Mouse (Mus musculus): ENCODE measurements around the gene Higd1b. TPM values are rescaled to one million over a fixed set of nuclear protein-coding genes. Genes with fewer than 3 reads are reported as not detected.

Higd1b gene
- polyA plus RNA-seq, 1 experiment = not detected

DNA sequence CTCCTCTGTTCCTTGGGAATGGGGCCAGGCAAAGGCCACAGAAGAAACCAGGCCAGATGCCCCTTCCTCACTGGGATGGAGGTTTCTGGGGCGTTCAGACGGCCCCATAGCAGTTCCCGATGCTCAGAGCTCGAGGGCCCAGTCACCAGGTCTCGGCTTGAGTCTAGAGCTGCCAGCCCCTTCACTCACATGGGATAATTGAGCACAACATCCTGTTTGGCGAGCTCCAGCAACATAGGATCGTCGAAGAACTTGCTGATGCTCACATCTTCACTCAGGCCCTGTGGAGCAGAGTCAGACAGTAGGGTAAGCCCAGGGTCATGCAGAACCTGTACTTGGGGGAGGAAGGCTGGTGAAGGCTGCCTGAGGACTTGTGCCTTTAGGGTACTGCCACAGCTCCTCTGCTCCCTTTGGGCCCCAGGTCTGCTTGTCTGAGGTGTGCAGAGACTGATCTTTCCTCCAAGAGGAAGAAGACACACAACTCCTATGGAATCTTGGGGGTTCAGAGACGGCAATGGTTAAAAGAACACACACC lies 3.0 kb downstream of the Higd1b start:
- H3K4me2 ChIP-seq (ENCODE audit: low read depth) = no peak overlapping the region
- no peaks in the 10 kb centered on the region for H3K27me3 ChIP-seq (ENCODE audit: control insufficient read depth, insufficient read depth, insufficient read length)
- TF ChIP-seq TCF3 (IDR thresholded peaks at IDR 0.05; ENCODE audit: insufficient read length, low read depth) (no peak), MYOG (IDR thresholded peaks at IDR 0.05; ENCODE audit: control insufficient read depth in 1 of 3, insufficient read depth in 1 of 3, insufficient read length in 2 of 3, low read depth in 2 of 3) (no peak), POLR2A (IDR thresholded peaks at IDR 0.05; ENCODE audit: insufficient read length, low read depth) (no peak), E2F4 (IDR thresholded peaks at IDR 0.05; ENCODE audit: insufficient read depth) (no peak), SRF (IDR thresholded peaks at IDR 0.05; ENCODE audit: control insufficient read depth, insufficient read length, low read depth) (no peak), POLR2AphosphoS2 (IDR thresholded peaks at IDR 0.05; ENCODE audit: insufficient read length, low read depth) (no peak), MAX (IDR thresholded peaks at IDR 0.05; ENCODE audit: low read depth) (no peak), TCF12 (IDR thresholded peaks at IDR 0.05; ENCODE audit: insufficient read depth, poor library complexity, severe bottlenecking) (no peak), CEBPB (IDR thresholded peaks at IDR 0.05; ENCODE audit: insufficient read depth, poor library complexity, severe bottlenecking) (no peak), REST (IDR thresholded peaks at IDR 0.05; ENCODE audit: insufficient read depth, insufficient read length) (no peak), MYOD1 (IDR thresholded peaks at IDR 0.05; ENCODE audit: control insufficient read depth in 1 of 3, insufficient read length in 2 of 3, low read depth in 2 of 3) (no peak), USF1 (IDR thresholded peaks at IDR 0.05; ENCODE audit: low read depth) (no peak)
- no peak overlapping the region for H3K4me3 ChIP-seq
- H3K79me2 ChIP-seq (ENCODE audit: control insufficient read depth, insufficient read depth) = no peaks in the 10 kb centered on the region
- no peak overlapping the region for H3ac ChIP-seq (ENCODE audit: control insufficient read depth, insufficient read length)
- H3K36me3 ChIP-seq (ENCODE audit: control insufficient read depth, insufficient read depth) = peaks cover 25% of the 10 kb centered on the region

- H3K4me3 ChIP-seq = no peak overlapping the region
- H3K79me2 ChIP-seq (ENCODE audit: control insufficient read depth, insufficient read depth) = no peaks in the 10 kb centered on the region
- no peak overlapping the region for H3K4me2 ChIP-seq (ENCODE audit: low read depth)
- H3K36me3 ChIP-seq (ENCODE audit: control insufficient read depth, insufficient read depth) = peaks cover 37% of the 10 kb centered on the region
- H3ac ChIP-seq (ENCODE audit: control insufficient read depth, insufficient read length) = no peak overlapping the region
- TF ChIP-seq POLR2AphosphoS2 (IDR thresholded peaks at IDR 0.05; ENCODE audit: insufficient read length, low read depth) (no peak), SRF (IDR thresholded peaks at IDR 0.05; ENCODE audit: control insufficient read depth, insufficient read length, low read depth) (no peak), REST (IDR thresholded peaks at IDR 0.05; ENCODE audit: insufficient read depth, insufficient read length) (no peak), TCF3 (IDR thresholded peaks at IDR 0.05; ENCODE audit: insufficient read length, low read depth) (no peak), MYOD1 (IDR thresholded peaks at IDR 0.05; ENCODE audit: control insufficient read depth in 1 of 3, insufficient read length in 2 of 3, low read depth in 2 of 3) (no peak), CEBPB (IDR thresholded peaks at IDR 0.05; ENCODE audit: insufficient read depth, poor library complexity, severe bottlenecking) (no peak), TCF12 (IDR thresholded peaks at IDR 0.05; ENCODE audit: insufficient read depth, poor library complexity, severe bottlenecking) (no peak), MYOG (IDR thresholded peaks at IDR 0.05; ENCODE audit: control insufficient read depth in 1 of 3, insufficient read depth in 1 of 3, insufficient read length in 2 of 3, low read depth in 2 of 3) (no peak), POLR2A (IDR thresholded peaks at IDR 0.05; ENCODE audit: insufficient read length, low read depth) (no peak), MAX (IDR thresholded peaks at IDR 0.05; ENCODE audit: low read depth) (no peak), USF1 (IDR thresholded peaks at IDR 0.05; ENCODE audit: low read depth) (no peak)
- H3K27me3 ChIP-seq (ENCODE audit: control insufficient read depth, insufficient read depth, insufficient read length) = no peaks in the 10 kb centered on the region
Measured at GRCm38 (mm10) chr11:102845926-102846325, 10.3 kb downstream of the Higd1b start.

- no peak for TF ChIP-seq USF1 (IDR thresholded peaks at IDR 0.05; ENCODE audit: low read depth)
- no peak for TF ChIP-seq MYOD1 (IDR thresholded peaks at IDR 0.05; ENCODE audit: control insufficient read depth in 1 of 3, insufficient read length in 2 of 3, low read depth in 2 of 3)
- no peak for TF ChIP-seq REST (IDR thresholded peaks at IDR 0.05; ENCODE audit: insufficient read depth, insufficient read length)
- no peak for TF ChIP-seq E2F4 (IDR thresholded peaks at IDR 0.05; ENCODE audit: insufficient read depth)
- TF ChIP-seq POLR2AphosphoS2 (IDR thresholded peaks at IDR 0.05; ENCODE audit: insufficient read length, low read depth) = no peak
- TF ChIP-seq TCF3 (IDR thresholded peaks at IDR 0.05; ENCODE audit: insufficient read length, low read depth) = no peak
- no peak for TF ChIP-seq MAX (IDR thresholded peaks at IDR 0.05; ENCODE audit: low read depth)
- TF ChIP-seq TCF12 (IDR thresholded peaks at IDR 0.05; ENCODE audit: insufficient read depth, poor library complexity, severe bottlenecking) = no peak
- H3K4me2 ChIP-seq (ENCODE audit: low read depth) = no peak overlapping the region
Measured at GRCm38 (mm10) chr11:102851883-102852282, 16.2 kb downstream of the Higd1b start.

GRCm38 (mm10) chr11:102853760-102854159 lies 18.1 kb downstream of the Higd1b start:
- no peaks in the 10 kb centered on the region for H3K79me2 ChIP-seq (ENCODE audit: control insufficient read depth, insufficient read depth)

More at GRCm38 (mm10) chr11:102851883-102852282, 16.2 kb downstream of the Higd1b start:
- no peak overlapping the region for H3ac ChIP-seq (ENCODE audit: control insufficient read depth, insufficient read length)
- H3K79me2 ChIP-seq (ENCODE audit: control insufficient read depth, insufficient read depth) = no peaks in the 10 kb centered on the region
- no peaks in the 10 kb centered on the region for H3K27me3 ChIP-seq (ENCODE audit: control insufficient read depth, insufficient read depth, insufficient read length)
- no peak overlapping the region for H3K4me3 ChIP-seq
- peaks cover 38% of the 10 kb centered on the region for H3K36me3 ChIP-seq (ENCODE audit: control insufficient read depth, insufficient read depth)

DNA sequence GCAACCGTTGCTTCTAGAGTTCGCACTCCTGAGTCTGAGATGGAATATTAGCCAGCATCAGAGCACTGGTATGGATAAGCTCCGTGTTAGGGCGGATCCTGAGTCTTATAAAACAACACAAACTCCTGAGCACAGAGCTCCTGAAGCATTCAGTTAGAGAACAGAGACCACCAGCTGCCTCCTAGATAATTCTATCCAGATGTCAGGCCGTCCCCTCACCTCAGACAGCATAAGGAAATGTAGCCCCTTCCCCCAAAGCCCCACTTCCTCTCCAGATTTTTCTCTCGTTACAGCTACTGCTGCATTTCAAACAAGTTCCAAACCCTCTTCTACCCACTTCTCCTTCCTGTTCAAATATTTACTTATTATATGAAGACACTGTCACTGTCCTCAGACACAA lies 20.3 kb downstream of the Higd1b start:
- H3K4me3 ChIP-seq = no peak overlapping the region
- no peaks in the 10 kb centered on the region for H3K27me3 ChIP-seq (ENCODE audit: control insufficient read depth, insufficient read depth, insufficient read length)
- no peak overlapping the region for H3ac ChIP-seq (ENCODE audit: control insufficient read depth, insufficient read length)
- TF ChIP-seq SRF (IDR thresholded peaks at IDR 0.05; ENCODE audit: control insufficient read depth, insufficient read length, low read depth) (no peak), USF1 (IDR thresholded peaks at IDR 0.05; ENCODE audit: low read depth) (no peak)
- H3K79me2 ChIP-seq (ENCODE audit: control insufficient read depth, insufficient read depth) = no peaks in the 10 kb centered on the region
- no peak overlapping the region for H3K4me2 ChIP-seq (ENCODE audit: low read depth)
- H3K36me3 ChIP-seq (ENCODE audit: control insufficient read depth, insufficient read depth) = peaks cover 57% of the 10 kb centered on the region

More at GRCm38 (mm10) chr11:102853760-102854159, 18.1 kb downstream of the Higd1b start:
- Histone ChIP-seq H3K36me3 (ENCODE audit: control insufficient read depth, insufficient read depth) (peaks cover 52% of the 10 kb centered on the region), H3K4me3 (no peak overlapping the region), H3K27me3 (ENCODE audit: control insufficient read depth, insufficient read depth, insufficient read length) (no peaks in the 10 kb centered on the region), H3ac (ENCODE audit: control insufficient read depth, insufficient read length) (no peak overlapping the region), H3K4me2 (ENCODE audit: low read depth) (no peak overlapping the region)
- TF ChIP-seq POLR2AphosphoS2 (IDR thresholded peaks at IDR 0.05; ENCODE audit: insufficient read length, low read depth) = no peak

Measured in myocyte (in vitro differentiated cells).